Mouse (Mus musculus): Measurements from ENCODE around the gene Cdh13.

DNA sequence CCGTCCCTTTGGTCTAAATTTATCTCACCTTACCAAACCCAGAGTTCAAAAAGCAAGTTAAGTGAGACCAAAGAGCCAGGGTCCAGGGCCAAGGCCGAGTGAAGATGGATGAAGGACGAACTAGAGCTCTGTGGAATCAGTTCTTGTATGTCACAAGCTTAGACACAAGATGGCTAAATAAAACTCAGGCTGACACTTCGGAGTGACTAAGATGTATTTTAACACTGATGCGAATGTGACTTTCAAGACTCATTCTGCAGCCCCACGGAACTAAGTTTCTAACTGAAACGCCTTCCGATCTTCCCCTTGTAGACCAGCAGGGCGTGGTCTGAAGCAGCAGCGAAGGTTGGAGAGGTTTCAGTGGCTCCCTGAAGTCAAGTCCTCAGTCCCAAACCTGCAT lies 334.7 kb downstream of the Cdh13 start:
- TF ChIP-seq POLR2A (IDR thresholded peaks at IDR 0.05; ENCODE audit: insufficient read length, low read depth): no peak
- no peak for TF ChIP-seq MYOG (IDR thresholded peaks at IDR 0.05; ENCODE audit: control insufficient read depth in 1 of 3, insufficient read depth in 1 of 3, insufficient read length in 2 of 3, low read depth in 2 of 3)
- TF ChIP-seq CEBPB (IDR thresholded peaks at IDR 0.05; ENCODE audit: insufficient read depth, poor library complexity, severe bottlenecking): no peak
- TF ChIP-seq USF1 (IDR thresholded peaks at IDR 0.05; ENCODE audit: low read depth): no peak
- no peak for TF ChIP-seq MYOD1 (IDR thresholded peaks at IDR 0.05; ENCODE audit: control insufficient read depth in 1 of 3, insufficient read length in 2 of 3, low read depth in 2 of 3)
- TF ChIP-seq MAX (IDR thresholded peaks at IDR 0.05; ENCODE audit: low read depth): no peak
- no peak for TF ChIP-seq TCF12 (IDR thresholded peaks at IDR 0.05; ENCODE audit: insufficient read depth, poor library complexity, severe bottlenecking)

Data from myocyte (in vitro differentiated cells).